9 mouse cellular contexts compared by ENCODE assay signal in the genomic region with DNA sequence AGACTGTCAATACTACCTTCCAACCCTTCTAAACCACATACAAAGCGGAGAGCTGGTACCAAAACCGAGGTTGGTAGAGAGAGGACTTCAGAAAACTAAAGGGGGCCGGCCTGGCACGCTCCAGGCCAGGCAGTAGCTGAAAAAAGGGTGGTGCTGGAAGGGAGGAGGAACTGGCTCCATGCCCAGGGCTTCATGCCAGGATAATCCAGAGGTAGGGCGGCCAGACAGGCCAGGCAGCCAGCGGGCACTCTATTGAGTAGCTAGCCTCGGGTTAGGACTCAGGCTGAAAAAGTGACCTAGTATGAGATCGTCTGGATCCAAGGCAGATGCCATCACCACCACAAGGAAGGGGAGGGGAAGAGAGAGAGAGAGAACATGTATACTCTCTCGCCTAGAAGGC. TPM values are rescaled to one million over a fixed set of nuclear protein-coding genes. Genes with fewer than 3 reads are reported as not detected.
DNase-seq lines count a peak whose midpoint lies in the region; ATAC-seq lines count a peak whose summit lies in the region.
"Had no signal": no experiment of that assay in that cellular context is flagged by ENCODE, and none has a peak within 500 bp of the region (broad histone marks: within the 10 kb centered on the region; RNA-seq: fewer than 3 reads in every experiment).

No protein-coding gene starts in this region.

- 7% methylated on average over 9 of the region's 9 CpGs for WGBS in forebrain, embryonic 14.5 days
- WGBS in hindbrain, embryonic 12.5 days = 61% methylated on average over 9 of the region's 9 CpGs
- 75% methylated on average over 9 of the region's 9 CpGs for WGBS in limb, embryonic 12.5 days
- 44% methylated on average over 9 of the region's 9 CpGs for WGBS in midbrain, embryonic 14.5 days

- H3K4me3 ChIP-seq in forebrain, embryonic 14.5 days (ENCODE audit: low read depth, low read length) = no peak overlapping the region
- H3K4me3 ChIP-seq in hindbrain, embryonic 12.5 days = no peak overlapping the region
- H3K4me3 ChIP-seq in limb, embryonic 12.5 days (replicated peaks) = no peak overlapping the region
- no peak overlapping the region for H3K4me3 ChIP-seq in midbrain, embryonic 14.5 days (replicated peaks; ENCODE audit: low read depth, low read length)

- H3K4me1 ChIP-seq in forebrain, embryonic 14.5 days (ENCODE audit: control insufficient read depth, insufficient read depth, low read length) = peaks cover 35% of the 10 kb centered on the region
- peaks cover 60% of the 10 kb centered on the region for H3K4me1 ChIP-seq in hindbrain, embryonic 12.5 days
- peaks cover 75% of the 10 kb centered on the region for H3K4me1 ChIP-seq in limb, embryonic 12.5 days (replicated peaks)
- H3K4me1 ChIP-seq in midbrain, embryonic 14.5 days (ENCODE audit: control insufficient read depth, insufficient read depth, low read length) = peaks cover 36% of the 10 kb centered on the region

- peak; percentile 18 to 70 for DNase-seq in spleen, postnatal 10 days (ENCODE audit: low spot score in 2 of 2)
- no peak for DNase-seq in spleen, adult 12 weeks (ENCODE audit: low spot score)
- DNase-seq in forebrain, embryonic 14.5 days (ENCODE audit: low spot score) = peak; percentile 81
- DNase-seq in midbrain, embryonic 14.5 days = peak; percentile 76
- no peak for DNase-seq in layer of hippocampus, adult 8-10 months (ENCODE audit: low spot score in 2 of 2)

- ATAC-seq in forebrain, embryonic 14.5 days = peak; percentile 49
- ATAC-seq in hindbrain, embryonic 12.5 days (ENCODE audit: low FRiP score) = no peak
- no peak for ATAC-seq in limb, embryonic 12.5 days (ENCODE audit: insufficient number of reproducible peaks, insufficient read depth, low FRiP score, low TSS enrichment, low read depth)
- no peak for ATAC-seq in midbrain, embryonic 14.5 days (ENCODE audit: low FRiP score, low TSS enrichment)
- ATAC-seq in activated CD4-positive, CD25-positive, alpha-beta regulatory T cell, adult 4 months = no peak

- no peak overlapping the region for H3K9ac ChIP-seq in forebrain, embryonic 14.5 days (ENCODE audit: low read length)
- no peak overlapping the region for H3K9ac ChIP-seq in hindbrain, embryonic 12.5 days
- no peak overlapping the region for H3K9ac ChIP-seq in limb, embryonic 12.5 days (replicated peaks)
- H3K9ac ChIP-seq in midbrain, embryonic 14.5 days (replicated peaks; ENCODE audit: low read length) = no peak overlapping the region

- H3K4me2 ChIP-seq in forebrain, embryonic 14.5 days (ENCODE audit: low read length) = peak overlapping the region; percentile 20; the same call in 1 of the 2 replicates
- no peak overlapping the region for H3K4me2 ChIP-seq in hindbrain, embryonic 12.5 days (replicated peaks)
- H3K4me2 ChIP-seq in limb, embryonic 12.5 days = no peak overlapping the region
- no peak overlapping the region for H3K4me2 ChIP-seq in midbrain, embryonic 14.5 days (ENCODE audit: low read length)

- H3K36me3 ChIP-seq in forebrain, embryonic 14.5 days (ENCODE audit: control insufficient read depth, insufficient read depth, low read length) = no peaks in the 10 kb centered on the region
- 0 out of 2 replicates have a peak, but pooled peaks cover 4% of the 10 kb centered on the region for H3K36me3 ChIP-seq in hindbrain, embryonic 12.5 days
- peaks cover 30% of the 10 kb centered on the region for H3K36me3 ChIP-seq in limb, embryonic 12.5 days
- no peaks in the 10 kb centered on the region for H3K36me3 ChIP-seq in midbrain, embryonic 14.5 days (ENCODE audit: control insufficient read depth, insufficient read depth, low read length)

- H3K27ac ChIP-seq in forebrain, embryonic 14.5 days (ENCODE audit: low read depth, low read length) = peak overlapping the region; percentile 66
- peak overlapping the region; percentile 37 for H3K27ac ChIP-seq in hindbrain, embryonic 12.5 days
- peak overlapping the region; percentile 99 for H3K27ac ChIP-seq in limb, embryonic 12.5 days
- 0 out of 2 replicates have a peak overlapping the region, but pooled peaks have one; percentile 13 for H3K27ac ChIP-seq in midbrain, embryonic 14.5 days (replicated peaks; ENCODE audit: low read depth, low read length)

- no peaks in the 10 kb centered on the region for H3K27me3 ChIP-seq in forebrain, embryonic 14.5 days (replicated peaks; ENCODE audit: control insufficient read depth, insufficient read depth, low read length)
- H3K27me3 ChIP-seq in hindbrain, embryonic 12.5 days = no peaks in the 10 kb centered on the region
- no peaks in the 10 kb centered on the region for H3K27me3 ChIP-seq in limb, embryonic 12.5 days
- no peaks in the 10 kb centered on the region for H3K27me3 ChIP-seq in midbrain, embryonic 14.5 days (ENCODE audit: control insufficient read depth, insufficient read depth, low read length)

- H3K9me3 ChIP-seq in forebrain, embryonic 14.5 days (replicated peaks; ENCODE audit: control insufficient read depth, low read length) = no peaks in the 10 kb centered on the region
- H3K9me3 ChIP-seq in hindbrain, embryonic 12.5 days (replicated peaks) = no peaks in the 10 kb centered on the region
- no peaks in the 10 kb centered on the region for H3K9me3 ChIP-seq in limb, embryonic 12.5 days
- no peaks in the 10 kb centered on the region for H3K9me3 ChIP-seq in midbrain, embryonic 14.5 days (ENCODE audit: control insufficient read depth, low read length)

RNA-seq across cellular contexts. Expression of a gene that starts 17.2 kb away (rescaled TPM):
- 14.6 and 15.3 TPM in 2 replicates for polyA plus RNA-seq in forebrain, embryonic 14.5 days (2014; fragmentation: Nextera tagmentation; extraction: Ambion mirVana)
- 71.1 and 73.3 TPM in 2 replicates for polyA plus RNA-seq in hindbrain, embryonic 12.5 days (2016; fragmentation: Nextera tagmentation; extraction: Ambion mirVana)
- polyA plus RNA-seq in limb, embryonic 12.5 days (2016; fragmentation: Nextera tagmentation; extraction: Ambion mirVana) = 110 and 122 TPM in 2 replicates
- polyA plus RNA-seq in midbrain, embryonic 14.5 days (2014; fragmentation: Nextera tagmentation; extraction: Ambion mirVana) = 10.7 and 11.1 TPM in 2 replicates
- total RNA-seq in layer of hippocampus, adult 8-10 months (2022) = not detected
- polyA plus RNA-seq in activated CD4-positive, CD25-positive, alpha-beta regulatory T cell, adult 4 months (2017; shearing (Covaris generic)) = under 1 TPM in 1 of 2 experiments, not detected in 1; 0.24 TPM

RNA-seq across cellular contexts. Expression of a gene that starts 35.8 kb away (rescaled TPM):
- polyA plus RNA-seq in forebrain, embryonic 14.5 days (2014; fragmentation: Nextera tagmentation; extraction: Ambion mirVana) = not detected in 2 replicates
- polyA plus RNA-seq in hindbrain, embryonic 12.5 days (2016; fragmentation: Nextera tagmentation; extraction: Ambion mirVana) = not detected in 2 replicates
- polyA plus RNA-seq in limb, embryonic 12.5 days (2016; fragmentation: Nextera tagmentation; extraction: Ambion mirVana) = not detected in 2 replicates
- not detected in 2 replicates for polyA plus RNA-seq in midbrain, embryonic 14.5 days (2014; fragmentation: Nextera tagmentation; extraction: Ambion mirVana)
- total RNA-seq in layer of hippocampus, adult 8-10 months (2022) = not detected
- polyA plus RNA-seq in activated CD4-positive, CD25-positive, alpha-beta regulatory T cell, adult 4 months (2017; shearing (Covaris generic)) = not detected
- polyA plus RNA-seq: gonadal fat pad, adult 2 months had no signal

RNA-seq across cellular contexts. Expression of a gene that starts 46.2 kb away (rescaled TPM):
- polyA plus RNA-seq in forebrain, embryonic 14.5 days (2014; fragmentation: Nextera tagmentation; extraction: Ambion mirVana) = 58.4 and 68.8 TPM in 2 replicates
- polyA plus RNA-seq in hindbrain, embryonic 12.5 days (2016; fragmentation: Nextera tagmentation; extraction: Ambion mirVana) = 115 and 118 TPM in 2 replicates
- 89.8 and 103 TPM in 2 replicates for polyA plus RNA-seq in limb, embryonic 12.5 days (2016; fragmentation: Nextera tagmentation; extraction: Ambion mirVana)
- 45.3 and 77.5 TPM in 2 replicates for polyA plus RNA-seq in midbrain, embryonic 14.5 days (2014; fragmentation: Nextera tagmentation; extraction: Ambion mirVana)
- total RNA-seq in layer of hippocampus, adult 8-10 months (2022) = 100 to 1,000 TPM in 1 of 4 experiments, 10 to 100 TPM in 3; 88.0 to 114 (median 95.9) TPM
- polyA plus RNA-seq in activated CD4-positive, CD25-positive, alpha-beta regulatory T cell, adult 4 months (2017; shearing (Covaris generic)) = 10 to 100 TPM; 39.3 to 54.1 TPM

Comparison
In these comparisons a context has a peak if more than half of its experiments do, and no peak if none do; other contexts are left out.
1. DNase-seq: peak in spleen, postnatal 10 days (2 of 2), forebrain, embryonic 14.5 days (single experiment) and midbrain, embryonic 14.5 days (single experiment); none in spleen, adult 12 weeks (single experiment) and layer of hippocampus, adult 8-10 months (0 of 2).
2. H3K27ac ChIP-seq: peak in every context shown above with its lines; median percentile 99 in limb, embryonic 12.5 days; 66 in forebrain, embryonic 14.5 days; 37 in hindbrain, embryonic 12.5 days; 13 in midbrain, embryonic 14.5 days.